Mouse (Mus musculus): ENCODE results near the gene Fam25c.

- TF ChIP-seq CTCF (IDR thresholded peaks at IDR 0.05 in 2 of 3, conservative IDR thresholded peaks at IDR 0.05 in 1 of 3; ENCODE audit: control insufficient read depth in 1 of 3, insufficient read depth in 1 of 3, low read depth in 2 of 3, low read length in 3 of 3, poor library complexity in 1 of 3, severe bottlenecking in 1 of 3): no peak
- TF ChIP-seq MAX (IDR thresholded peaks at IDR 0.05; ENCODE audit: low read length): no peak
Measured at GRCm38 (mm10) chr14:34302681-34303242, 52.5 kb downstream of the Fam25c start.

All from MEL (cell line).